Mouse (Mus musculus): ENCODE results near the gene Nova2.

The Nova2 gene

GRCm38 (mm10) chr7:18987747-18988146 is 62.1 kb downstream of the Nova2 start:
- no peak for DNase-seq (ENCODE audit: low spot score)

GRCm38 (mm10) chr7:18988780-18989179 is 63.1 kb downstream of the Nova2 start:
- DNase-seq (ENCODE audit: low spot score), result no peak

- no peak for DNase-seq (ENCODE audit: low spot score)
These were observed 64.3 kb downstream of the Nova2 start for GRCm38 (mm10) chr7:18989995-18990394.

- DNase-seq (ENCODE audit: low spot score), result peak; percentile 100
These were observed 65.1 kb downstream of the Nova2 start, which contains the start of gene Mypop for GRCm38 (mm10) chr7:18990601-18991295. Mypop (plus strand) TSS chr7:18991245.

GRCm38 (mm10) chr7:18991660-18992293 is 66.1 kb downstream of the Nova2 start:
- no peak for DNase-seq (ENCODE audit: low spot score)

GRCm38 (mm10) chr7:18992294-18992675 is 66.6 kb downstream of the Nova2 start:
- peak; percentile 35 for DNase-seq (ENCODE audit: low spot score)

- no peak for DNase-seq (ENCODE audit: low spot score)
These were observed 67.3 kb downstream of the Nova2 start for GRCm38 (mm10) chr7:18993036-18993435.

- no peak for DNase-seq (ENCODE audit: low spot score)
These were observed 73.1 kb downstream of the Nova2 start for GRCm38 (mm10) chr7:18998835-18999234.

GRCm38 (mm10) chr7:19000421-19000820 is 74.7 kb downstream of the Nova2 start:
- no peak for DNase-seq (ENCODE audit: low spot score)

GRCm38 (mm10) chr7:19001066-19001806 is 75.5 kb downstream of the Nova2 start:
- DNase-seq (ENCODE audit: low spot score), result peak; percentile 72

GRCm38 (mm10) chr7:19001807-19002085 is 76.1 kb downstream of the Nova2 start:
- no peak for DNase-seq (ENCODE audit: low spot score)

GRCm38 (mm10) chr7:19002115-19002514 is 76.4 kb downstream of the Nova2 start:
- no peak for DNase-seq (ENCODE audit: low spot score)

- DNase-seq (ENCODE audit: low spot score), result peak; percentile 72
These were observed 77.3 kb downstream of the Nova2 start for GRCm38 (mm10) chr7:19002848-19003498.

- peak; percentile 95 for DNase-seq (ENCODE audit: low spot score)
These were observed 78.4 kb downstream of the Nova2 start, which contains the start of gene Irf2bp1 for GRCm38 (mm10) chr7:19003902-19004630. Irf2bp1 (plus strand) TSS chr7:19004044.

GRCm38 (mm10) chr7:19004631-19005079 is 79.0 kb downstream of the Nova2 start:
- no peak for DNase-seq (ENCODE audit: low spot score)

GRCm38 (mm10) chr7:19005417-19006121 is 79.9 kb downstream of the Nova2 start:
- no peak for DNase-seq (ENCODE audit: low spot score)

- peak; percentile 84 for DNase-seq (ENCODE audit: low spot score)
These were observed 80.8 kb downstream of the Nova2 start for GRCm38 (mm10) chr7:19006476-19006875.

GRCm38 (mm10) chr7:19007026-19007977 is 81.6 kb downstream of the Nova2 start:
- no peak for DNase-seq (ENCODE audit: low spot score)

- no peak for DNase-seq (ENCODE audit: low spot score)
These were observed 84.9 kb downstream of the Nova2 start for GRCm38 (mm10) chr7:19010581-19010980.

GRCm38 (mm10) chr7:19012025-19012621 is 86.4 kb downstream of the Nova2 start:
- peak; percentile 43 for DNase-seq (ENCODE audit: low spot score)
